Mouse (Mus musculus) C2C12 (cell line): ENCODE data around the gene Nebl. TPM values are rescaled to one million over a fixed set of nuclear protein-coding genes. Genes with fewer than 3 reads are reported as not detected.

Source experiments
- H3K27me3 ChIP-seq: one replicate; pipeline ENCODE4 v1.6.1; 2011; ENCODE audit not compliant: control insufficient read depth, insufficient read depth, insufficient read length
- H3K36me3 ChIP-seq: one replicate; pipeline ENCODE4 v1.6.1; 2011; ENCODE audit not compliant: control insufficient read depth, insufficient read depth
- H3K4me3 ChIP-seq: one replicate; pipeline ENCODE4 v1.5.1; 2011; ENCODE audit warnings: mild to moderate bottlenecking, control low read depth; ENCODE audit not compliant: poor library complexity, insufficient read depth, severe bottlenecking
- H3K79me2 ChIP-seq: one replicate; pipeline ENCODE4 v1.6.1; 2011; ENCODE audit not compliant: control insufficient read depth, insufficient read depth
- H3K79me3 ChIP-seq: one replicate; pipeline ENCODE4 v1.6.1; 2011; ENCODE audit warnings: low read depth, control low read depth
- H3ac ChIP-seq: one replicate; pipeline ENCODE3; 2011; ENCODE audit warnings: low read depth; ENCODE audit not compliant: control insufficient read depth, insufficient read length
- CEBPB ChIP-seq: IDR thresholded peaks from one replicate; pipeline ENCODE4 v1.6.1; 2011; ENCODE audit warnings: low read depth, mild to moderate bottlenecking, control low read depth, moderate library complexity
- CTCF ChIP-seq: IDR thresholded peaks from one replicate; pipeline ENCODE4 v1.5.1; 2011; ENCODE audit not compliant: control insufficient read depth, insufficient read depth, insufficient read length
- FOSL1 ChIP-seq: IDR thresholded peaks from one replicate; pipeline ENCODE4 v1.8.0; 2011; ENCODE audit warnings: mild to moderate bottlenecking, low read length; ENCODE audit not compliant: poor library complexity, insufficient read depth, severe bottlenecking
- MAX ChIP-seq: IDR thresholded peaks from one replicate; pipeline ENCODE4 v1.6.1; 2011; ENCODE audit warnings: mild to moderate bottlenecking, control low read depth
- MYOD1 ChIP-seq: IDR thresholded peaks from one replicate; pipeline ENCODE4 v1.6.1; 2011; ENCODE audit warnings: low read depth; ENCODE audit not compliant: control insufficient read depth, insufficient read length
- MYOG ChIP-seq: IDR thresholded peaks from one replicate; pipeline ENCODE4 v1.6.1; 2011; ENCODE audit not compliant: control insufficient read depth, insufficient read length; ENCODE audit errors: extremely low read depth
- USF1 ChIP-seq: IDR thresholded peaks from one replicate; pipeline ENCODE4 v1.6.1; 2011; ENCODE audit warnings: low read depth, mild to moderate bottlenecking, control low read depth, moderate library complexity
- polyA plus RNA-seq: library from polyadenylated mRNA; unstranded; fragments of >200 nt; fragmentation: generic; extraction: Trizol; gene quantifications from one replicate; pipeline ENCODE4 v1.2.1, GENCODE M21; 2012; ENCODE audit warnings: missing spikeins

Nebl gene
- polyA plus RNA-seq, 1 experiment = 0.50 TPM

GRCm38 (mm10) chr2:17396235-17396634 lies 335.0 kb downstream of the Nebl start:
- Histone ChIP-seq H3ac (no peak overlapping the region), H3K36me3 (no peaks in the 10 kb centered on the region), H3K4me3 (no peak overlapping the region), H3K79me3 (no peaks in the 10 kb centered on the region), H3K79me2 (no peaks in the 10 kb centered on the region), H3K27me3 (no peaks in the 10 kb centered on the region)
- TF ChIP-seq FOSL1 (no peak), CTCF (no peak)

GRCm38 (mm10) chr2:17391389-17391788 lies 339.9 kb downstream of the Nebl start:
- H3K4me3 ChIP-seq = no peak overlapping the region
- no peaks in the 10 kb centered on the region for H3K36me3 ChIP-seq
- TF ChIP-seq MYOD1 = peak; percentile 98
- TF ChIP-seq CEBPB = no peak

DNA sequence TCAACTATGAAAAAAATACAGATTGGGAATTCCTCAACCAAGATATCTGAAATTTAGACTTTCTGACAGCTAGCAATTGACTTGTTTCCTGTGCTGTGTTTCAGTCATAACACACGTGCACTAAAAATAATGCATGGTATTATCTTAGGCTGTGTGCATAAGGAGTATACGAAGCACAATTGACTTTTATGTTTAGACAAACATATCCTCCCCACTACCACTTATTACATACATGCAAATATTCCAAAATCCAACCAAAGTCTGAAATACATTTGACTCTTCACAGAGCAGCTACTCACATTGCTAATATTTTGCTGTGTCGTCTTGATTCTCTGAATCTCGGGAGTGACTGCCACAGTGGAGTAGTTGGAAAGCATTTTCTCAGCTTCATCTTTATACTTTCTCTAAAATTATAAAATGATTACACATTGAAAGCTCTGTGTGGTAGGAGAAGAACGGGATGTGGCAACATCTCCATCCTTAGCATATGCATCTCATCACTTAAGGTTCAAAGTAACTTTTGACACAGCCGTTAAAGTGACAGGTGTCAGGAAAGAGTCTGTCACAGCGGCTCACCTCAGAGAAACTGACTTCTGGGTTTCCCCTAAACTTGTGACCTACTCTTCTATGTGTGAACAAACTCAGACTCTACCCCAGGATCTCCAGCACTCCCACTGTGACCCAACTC lies 340.6 kb downstream of the Nebl start:
- no peaks in the 10 kb centered on the region for H3K79me2 ChIP-seq
- TF ChIP-seq CTCF (no peak), CEBPB (no peak), MYOG (no peak)

More at GRCm38 (mm10) chr2:17391389-17391788, 339.9 kb downstream of the Nebl start:
- Histone ChIP-seq H3K79me3 (no peaks in the 10 kb centered on the region), H3ac (no peak overlapping the region), H3K79me2 (no peaks in the 10 kb centered on the region), H3K27me3 (no peaks in the 10 kb centered on the region)

GRCm38 (mm10) chr2:17389886-17390285 lies 341.4 kb downstream of the Nebl start:
- H3K79me3 ChIP-seq = no peaks in the 10 kb centered on the region
- no peaks in the 10 kb centered on the region for H3K27me3 ChIP-seq
- no peaks in the 10 kb centered on the region for H3K79me2 ChIP-seq
- no peak for TF ChIP-seq USF1
- TF ChIP-seq FOSL1 = no peak
- no peak for TF ChIP-seq CEBPB
- TF ChIP-seq MYOD1 = no peak
- no peak for TF ChIP-seq MYOG
- TF ChIP-seq MAX = no peak
- no peak for TF ChIP-seq CTCF
- no peak overlapping the region for H3K4me3 ChIP-seq
- no peaks in the 10 kb centered on the region for H3K36me3 ChIP-seq
- H3ac ChIP-seq = no peak overlapping the region

More for the DNA sequence above, 340.6 kb downstream of the Nebl start:
- no peaks in the 10 kb centered on the region for H3K27me3 ChIP-seq
- H3K79me3 ChIP-seq = no peaks in the 10 kb centered on the region
- H3K4me3 ChIP-seq = no peak overlapping the region
- H3ac ChIP-seq = no peak overlapping the region
- H3K36me3 ChIP-seq = no peaks in the 10 kb centered on the region

GRCm38 (mm10) chr2:17389379-17389778 lies 341.9 kb downstream of the Nebl start:
- no peaks in the 10 kb centered on the region for H3K36me3 ChIP-seq
- H3K79me3 ChIP-seq = no peaks in the 10 kb centered on the region
- TF ChIP-seq USF1 = no peak
- TF ChIP-seq MYOG = no peak
- no peak overlapping the region for H3K4me3 ChIP-seq
- no peaks in the 10 kb centered on the region for H3K27me3 ChIP-seq
- no peaks in the 10 kb centered on the region for H3K79me2 ChIP-seq
- no peak overlapping the region for H3ac ChIP-seq

- H3K27me3 ChIP-seq = no peaks in the 10 kb centered on the region
- TF ChIP-seq USF1 (no peak), CEBPB (no peak), CTCF (no peak), MAX (no peak), FOSL1 (no peak), MYOG (no peak), MYOD1 (no peak)
Measured at GRCm38 (mm10) chr2:17382227-17382626, 349.0 kb downstream of the Nebl start.

More at GRCm38 (mm10) chr2:17382227-17382626, 349.0 kb downstream of the Nebl start:
- Histone ChIP-seq H3K4me3 (no peak overlapping the region), H3ac (no peak overlapping the region), H3K79me2 (no peaks in the 10 kb centered on the region), H3K79me3 (no peaks in the 10 kb centered on the region), H3K36me3 (no peaks in the 10 kb centered on the region)
